Comparison of ENCODE assay signal across 28 mouse cellular contexts in genomic region chr6:64114594-64114993, GRCm38 (mm10).
DNase-seq lines count a peak whose midpoint lies in the region; ATAC-seq lines count a peak whose summit lies in the region.
"Had no signal": no experiment of that assay in that cellular context is flagged by ENCODE, and none has a peak within 500 bp of the region (broad histone marks: within the 10 kb centered on the region; RNA-seq: fewer than 3 reads in every experiment).

No protein-coding gene starts in this region.

- no peak overlapping the region for H3K4me2 ChIP-seq in forebrain, embryonic 15.5 days (replicated peaks)
- H3K4me2 ChIP-seq: embryonic facial prominence, embryonic 15.5 days; heart, embryonic 12.5 days; heart, embryonic 15.5 days; hindbrain, embryonic 13.5 days; intestine, embryonic 15.5 days had no signal

- H3K9me3 ChIP-seq in forebrain, embryonic 15.5 days: no peaks in the 10 kb centered on the region
- H3K9me3 ChIP-seq in forebrain, embryonic 10.5 days: no peaks in the 10 kb centered on the region
- H3K9me3 ChIP-seq: embryonic facial prominence, embryonic 15.5 days; G1E; heart, embryonic 12.5 days; heart, embryonic 15.5 days; hindbrain, embryonic 10.5 days; hindbrain, embryonic 13.5 days; intestine, embryonic 15.5 days had no signal

- H3K27me3 ChIP-seq in forebrain, embryonic 15.5 days: no peaks in the 10 kb centered on the region
- H3K27me3 ChIP-seq in forebrain, embryonic 10.5 days (ENCODE audit: poor library complexity, severe bottlenecking): no peaks in the 10 kb centered on the region
- H3K27me3 ChIP-seq: CH12.LX; embryonic facial prominence, embryonic 15.5 days; heart, embryonic 12.5 days; heart, embryonic 15.5 days; hindbrain, embryonic 13.5 days; intestine, embryonic 15.5 days; Patski had no signal

- WGBS in forebrain, embryonic 15.5 days: 61% methylated on average over 2 of the region's 2 CpGs
- WGBS in forebrain, embryonic 10.5 days: 85% methylated on average over 2 of the region's 2 CpGs

- H3K4me3 ChIP-seq in forebrain, embryonic 15.5 days: no peak overlapping the region
- H3K4me3 ChIP-seq in forebrain, embryonic 10.5 days: no peak overlapping the region
- H3K4me3 ChIP-seq: embryonic facial prominence, embryonic 15.5 days; heart, embryonic 12.5 days; heart, embryonic 15.5 days; hindbrain, embryonic 10.5 days; hindbrain, embryonic 13.5 days; intestine, embryonic 15.5 days had no signal

- no peak overlapping the region for H3K9ac ChIP-seq in forebrain, embryonic 15.5 days (replicated peaks)
- H3K9ac ChIP-seq: embryonic facial prominence, embryonic 15.5 days; heart, embryonic 12.5 days; heart, embryonic 15.5 days; hindbrain, embryonic 13.5 days; intestine, embryonic 15.5 days had no signal

- peak; percentile 24 for DNase-seq in cerebellum, adult 9-10 months
- no peak for DNase-seq in cerebellum, adult 11 months
- DNase-seq in forebrain, embryonic 10.5 days (ENCODE audit: extremely low spot score, low spot score): no peak
- DNase-seq in frontal cortex, postnatal 14 days (ENCODE audit: low spot score in 2 of 2): no peak
- peak; percentile 36 for DNase-seq in brain, embryonic 18.5 days (ENCODE audit: low read depth, low spot score)
- no peak for DNase-seq in right cerebral cortex, postnatal 10 days (ENCODE audit: low spot score in 2 of 2)
- DNase-seq: adrenal gland, postnatal 10 days; adrenal gland, postnatal 36 days; cerebellum, postnatal 36 days; embryo, embryonic 11 days; gastrocnemius, postnatal 25 days; heart, adult 18-20 months; heart, postnatal 10 days; heart, postnatal 36 days; kidney, adult 11 months; kidney, adult 8-10 months had no signal

- H3K4me1 ChIP-seq in forebrain, embryonic 15.5 days: no peaks in the 10 kb centered on the region
- no peaks in the 10 kb centered on the region for H3K4me1 ChIP-seq in forebrain, embryonic 10.5 days
- H3K4me1 ChIP-seq: embryonic facial prominence, embryonic 15.5 days; heart, embryonic 12.5 days; hindbrain, embryonic 10.5 days; hindbrain, embryonic 13.5 days; intestine, embryonic 15.5 days had no signal

- H3K27ac ChIP-seq in forebrain, embryonic 15.5 days (replicated peaks): no peak overlapping the region
- H3K27ac ChIP-seq in forebrain, embryonic 10.5 days: no peak overlapping the region
- H3K27ac ChIP-seq: embryonic facial prominence, embryonic 15.5 days; heart, embryonic 15.5 days; hindbrain, embryonic 10.5 days; hindbrain, embryonic 13.5 days; intestine, embryonic 15.5 days had no signal

- H3K36me3 ChIP-seq in forebrain, embryonic 15.5 days: no peaks in the 10 kb centered on the region
- H3K36me3 ChIP-seq in forebrain, embryonic 10.5 days (replicated peaks): no peaks in the 10 kb centered on the region
- H3K36me3 ChIP-seq: embryonic facial prominence, embryonic 15.5 days; G1E; heart, embryonic 12.5 days; heart, embryonic 15.5 days; hindbrain, embryonic 10.5 days; hindbrain, embryonic 13.5 days; intestine, embryonic 15.5 days had no signal

- peak; percentile 66; the same call in 1 of the 2 replicates for ATAC-seq in forebrain, embryonic 15.5 days (replicated peaks)
- peak; percentile 57; the same call in 1 of the 2 replicates for ATAC-seq in frontal cortex, adult (ENCODE audit: low TSS enrichment)
- ATAC-seq: hindbrain, embryonic 16.5 days; intestine, embryonic 15.5 days; Patski had no signal

Comparison
In these comparisons a context has a peak if more than half of its experiments do, and no peak if none do; other contexts are left out.
1. DNase-seq: peak in cerebellum, adult 9-10 months (single experiment) and brain, embryonic 18.5 days (single experiment); none in cerebellum, adult 11 months (single experiment), forebrain, embryonic 10.5 days (single experiment), frontal cortex, postnatal 14 days (0 of 2) and right cerebral cortex, postnatal 10 days (0 of 2).